Mouse (Mus musculus): ENCODE measurements around the gene Fga. TPM values are rescaled to one million over a fixed set of nuclear protein-coding genes. Genes with fewer than 3 reads are reported as not detected.

Gene Fga
- polyA plus RNA-seq, 1 experiment = not detected

GRCm38 (mm10) chr3:83013951-83014350 lies 11.9 kb upstream of the Fga start:
- no peaks in the 10 kb centered on the region for H3K36me3 ChIP-seq (ENCODE audit: control insufficient read depth, insufficient read depth, low read length, poor library complexity, severe bottlenecking)
- H3K4me1 ChIP-seq (ENCODE audit: control insufficient read depth, insufficient read depth, low read length) = no peaks in the 10 kb centered on the region
- H3K4me3 ChIP-seq (ENCODE audit: low read depth, low read length) = no peak overlapping the region
- H3K27ac ChIP-seq (ENCODE audit: insufficient read depth, low read length) = no peak overlapping the region
- TF ChIP-seq POLR2A (IDR thresholded peaks at IDR 0.05; ENCODE audit: insufficient read depth, low read length) (no peak), CTCF (IDR thresholded peaks at IDR 0.05; ENCODE audit: low read depth, low read length) (no peak), EP300 (IDR thresholded peaks at IDR 0.05; ENCODE audit: insufficient read depth, low read depth, low read length) (no peak)
- no peaks in the 10 kb centered on the region for H3K9me3 ChIP-seq (replicated peaks; ENCODE audit: control insufficient read depth, insufficient read depth, low read length, poor library complexity, severe bottlenecking)
- H3K9ac ChIP-seq (ENCODE audit: low read depth, poor library complexity, severe bottlenecking) = no peak overlapping the region
- no peaks in the 10 kb centered on the region for H3K27me3 ChIP-seq (ENCODE audit: control insufficient read depth, insufficient read depth, low read length, poor library complexity, severe bottlenecking)

- Histone ChIP-seq H3K9ac (ENCODE audit: low read depth, poor library complexity, severe bottlenecking) (no peak overlapping the region), H3K27ac (ENCODE audit: insufficient read depth, low read length) (no peak overlapping the region), H3K4me1 (ENCODE audit: control insufficient read depth, insufficient read depth, low read length) (no peaks in the 10 kb centered on the region), H3K9me3 (replicated peaks; ENCODE audit: control insufficient read depth, insufficient read depth, low read length, poor library complexity, severe bottlenecking) (no peaks in the 10 kb centered on the region), H3K36me3 (ENCODE audit: control insufficient read depth, insufficient read depth, low read length, poor library complexity, severe bottlenecking) (no peaks in the 10 kb centered on the region), H3K27me3 (ENCODE audit: control insufficient read depth, insufficient read depth, low read length, poor library complexity, severe bottlenecking) (no peaks in the 10 kb centered on the region), H3K4me3 (ENCODE audit: low read depth, low read length) (no peak overlapping the region)
- TF ChIP-seq CTCF (IDR thresholded peaks at IDR 0.05; ENCODE audit: low read depth, low read length) = no peak
- TF ChIP-seq EP300 (IDR thresholded peaks at IDR 0.05; ENCODE audit: insufficient read depth, low read depth, low read length) = no peak
- no peak for TF ChIP-seq POLR2A (IDR thresholded peaks at IDR 0.05; ENCODE audit: insufficient read depth, low read length)
These were observed 9.6 kb upstream of the Fga start for GRCm38 (mm10) chr3:83016236-83016635.

GRCm38 (mm10) chr3:83020387-83020786 lies 5.5 kb upstream of the Fga start:
- Histone ChIP-seq H3K27ac (ENCODE audit: insufficient read depth, low read length) (no peak overlapping the region), H3K4me3 (ENCODE audit: low read depth, low read length) (no peak overlapping the region), H3K27me3 (ENCODE audit: control insufficient read depth, insufficient read depth, low read length, poor library complexity, severe bottlenecking) (no peaks in the 10 kb centered on the region), H3K9ac (ENCODE audit: low read depth, poor library complexity, severe bottlenecking) (no peak overlapping the region), H3K4me1 (ENCODE audit: control insufficient read depth, insufficient read depth, low read length) (no peaks in the 10 kb centered on the region), H3K36me3 (ENCODE audit: control insufficient read depth, insufficient read depth, low read length, poor library complexity, severe bottlenecking) (no peaks in the 10 kb centered on the region), H3K9me3 (replicated peaks; ENCODE audit: control insufficient read depth, insufficient read depth, low read length, poor library complexity, severe bottlenecking) (no peaks in the 10 kb centered on the region)
- no peak for TF ChIP-seq CTCF (IDR thresholded peaks at IDR 0.05; ENCODE audit: low read depth, low read length)
- no peak for TF ChIP-seq EP300 (IDR thresholded peaks at IDR 0.05; ENCODE audit: insufficient read depth, low read depth, low read length)
- TF ChIP-seq POLR2A (IDR thresholded peaks at IDR 0.05; ENCODE audit: insufficient read depth, low read length) = no peak

- TF ChIP-seq EP300 (IDR thresholded peaks at IDR 0.05; ENCODE audit: insufficient read depth, low read depth, low read length) = no peak
These were observed 4.7 kb upstream of the Fga start for GRCm38 (mm10) chr3:83021176-83021575.

GRCm38 (mm10) chr3:83025036-83025435 lies 840 bp upstream of the Fga start:
- Histone ChIP-seq H3K9me3 (replicated peaks; ENCODE audit: control insufficient read depth, insufficient read depth, low read length, poor library complexity, severe bottlenecking) (no peaks in the 10 kb centered on the region), H3K36me3 (ENCODE audit: control insufficient read depth, insufficient read depth, low read length, poor library complexity, severe bottlenecking) (no peaks in the 10 kb centered on the region), H3K4me1 (ENCODE audit: control insufficient read depth, insufficient read depth, low read length) (no peaks in the 10 kb centered on the region), H3K4me3 (ENCODE audit: low read depth, low read length) (no peak overlapping the region), H3K27ac (ENCODE audit: insufficient read depth, low read length) (no peak overlapping the region), H3K27me3 (ENCODE audit: control insufficient read depth, insufficient read depth, low read length, poor library complexity, severe bottlenecking) (no peaks in the 10 kb centered on the region), H3K9ac (ENCODE audit: low read depth, poor library complexity, severe bottlenecking) (no peak overlapping the region)
- no peak for TF ChIP-seq POLR2A (IDR thresholded peaks at IDR 0.05; ENCODE audit: insufficient read depth, low read length)
- no peak for TF ChIP-seq EP300 (IDR thresholded peaks at IDR 0.05; ENCODE audit: insufficient read depth, low read depth, low read length)
- no peak for TF ChIP-seq CTCF (IDR thresholded peaks at IDR 0.05; ENCODE audit: low read depth, low read length)

More at GRCm38 (mm10) chr3:83021176-83021575, 4.7 kb upstream of the Fga start:
- Histone ChIP-seq H3K36me3 (ENCODE audit: control insufficient read depth, insufficient read depth, low read length, poor library complexity, severe bottlenecking) (no peaks in the 10 kb centered on the region), H3K9ac (ENCODE audit: low read depth, poor library complexity, severe bottlenecking) (no peak overlapping the region), H3K27ac (ENCODE audit: insufficient read depth, low read length) (no peak overlapping the region), H3K4me1 (ENCODE audit: control insufficient read depth, insufficient read depth, low read length) (no peaks in the 10 kb centered on the region), H3K4me3 (ENCODE audit: low read depth, low read length) (no peak overlapping the region), H3K27me3 (ENCODE audit: control insufficient read depth, insufficient read depth, low read length, poor library complexity, severe bottlenecking) (no peaks in the 10 kb centered on the region), H3K9me3 (replicated peaks; ENCODE audit: control insufficient read depth, insufficient read depth, low read length, poor library complexity, severe bottlenecking) (no peaks in the 10 kb centered on the region)

- Histone ChIP-seq H3K4me3 (ENCODE audit: low read depth, low read length) (no peak overlapping the region), H3K27me3 (ENCODE audit: control insufficient read depth, insufficient read depth, low read length, poor library complexity, severe bottlenecking) (no peaks in the 10 kb centered on the region), H3K4me1 (ENCODE audit: control insufficient read depth, insufficient read depth, low read length) (no peaks in the 10 kb centered on the region), H3K27ac (ENCODE audit: insufficient read depth, low read length) (no peak overlapping the region), H3K36me3 (ENCODE audit: control insufficient read depth, insufficient read depth, low read length, poor library complexity, severe bottlenecking) (no peaks in the 10 kb centered on the region), H3K9me3 (replicated peaks; ENCODE audit: control insufficient read depth, insufficient read depth, low read length, poor library complexity, severe bottlenecking) (no peaks in the 10 kb centered on the region), H3K9ac (ENCODE audit: low read depth, poor library complexity, severe bottlenecking) (no peak overlapping the region)
- TF ChIP-seq POLR2A (IDR thresholded peaks at IDR 0.05; ENCODE audit: insufficient read depth, low read length) (no peak), CTCF (IDR thresholded peaks at IDR 0.05; ENCODE audit: low read depth, low read length) (no peak), EP300 (IDR thresholded peaks at IDR 0.05; ENCODE audit: insufficient read depth, low read depth, low read length) (no peak)
These were observed 1.8 kb downstream of the Fga start for GRCm38 (mm10) chr3:83027546-83028251.

Data from ES-Bruce4 (cell line).